Mouse (Mus musculus) liver, postnatal 0 days (tissue): ENCODE measurements around the gene Grin3a. TPM values are rescaled to one million over a fixed set of nuclear protein-coding genes. Genes with fewer than 3 reads are reported as not detected.

Source experiments
- ATAC-seq: fragments of 200-750 bp; cut with Nextera tagmentation; 2 replicates; pipeline ENCODE4 v1.8.0; 2017; ENCODE audit warnings: mild to moderate bottlenecking, moderate library complexity
- DNase-seq: peaks from one replicate; pipeline ENCODE4 v3.0.0-alpha.2; 2016
- H3K27ac ChIP-seq: fragments of 300-500 bp; sonication (generic); 2 replicates; pipeline ENCODE4 v1.5.1; 2014; ENCODE audit warnings: antibody characterized with exemption, moderate library complexity, mild to moderate bottlenecking, low read depth
- H3K27me3 ChIP-seq: fragments of 300-500 bp; sonication (generic); 2 replicates; pipeline ENCODE4 v1.6.1; 2014; ENCODE audit warnings: low read length, control low read depth, mixed read lengths; ENCODE audit not compliant: insufficient read depth
- H3K36me3 ChIP-seq: fragments of 300-500 bp; sonication (generic); replicated peaks from 2 replicates; pipeline ENCODE4 v1.6.1; 2014; ENCODE audit warnings: mild to moderate bottlenecking, control low read depth, low read length, moderate library complexity, mixed read lengths; ENCODE audit not compliant: insufficient read depth
- H3K4me1 ChIP-seq: fragments of 300-500 bp; sonication (generic); 2 replicates; pipeline ENCODE4 v1.6.1; 2014; ENCODE audit warnings: antibody characterized with exemption, mild to moderate bottlenecking, control low read depth; ENCODE audit not compliant: insufficient read depth
- H3K4me2 ChIP-seq: fragments of 300-500 bp; sonication (generic); 2 replicates; pipeline ENCODE4 v1.6.1; 2014; ENCODE audit warnings: low read depth, mild to moderate bottlenecking, low read length, moderate library complexity, mixed read lengths
- H3K4me3 ChIP-seq: fragments of 300-500 bp; sonication (generic); 2 replicates; pipeline ENCODE4 v1.5.1; 2014; ENCODE audit warnings: low read depth, low read length
- H3K9ac ChIP-seq: fragments of 300-500 bp; sonication (generic); replicated peaks from 2 replicates; pipeline ENCODE4 v1.6.1; 2014; ENCODE audit warnings: mild to moderate bottlenecking, moderate library complexity
- H3K9me3 ChIP-seq: fragments of 300-500 bp; sonication (generic); 2 replicates; pipeline ENCODE4 v1.6.1; 2016; ENCODE audit warnings: mild to moderate bottlenecking, control low read depth, low read length, mixed read lengths
- CTCF ChIP-seq: sonication (generic); IDR thresholded peaks from 2 replicates; pipeline ENCODE4 v1.5.1; 2016; ENCODE audit warnings: antibody characterized with exemption, low read depth
- EP300 ChIP-seq: IDR thresholded peaks from 2 replicates; pipeline ENCODE4 v1.6.1; 2016; ENCODE audit warnings: antibody characterized with exemption, low read depth, mild to moderate bottlenecking
- WGBS: fragments of 180-500 bp; shearing (Covaris S2); extraction: QIAGEN DNeasy Blood & Tissue Kit; methylation state at CpG from one replicate; pipeline ENCODE4 v1.1.7; 2014; ENCODE audit not compliant: insufficient replicate concordance; 5-methylcytosine and 5-hydroxymethylcytosine counted together
- polyA plus RNA-seq: library from polyadenylated mRNA; unstranded; fragments of >200 nt; fragmentation: Nextera tagmentation; extraction: Ambion mirVana; gene quantifications from 2 replicates; pipeline ENCODE4 v1.2.1, GENCODE M21; 2015

Gene Grin3a
- polyA plus RNA-seq, 1 experiment from 2014 or later, result not detected

DNA sequence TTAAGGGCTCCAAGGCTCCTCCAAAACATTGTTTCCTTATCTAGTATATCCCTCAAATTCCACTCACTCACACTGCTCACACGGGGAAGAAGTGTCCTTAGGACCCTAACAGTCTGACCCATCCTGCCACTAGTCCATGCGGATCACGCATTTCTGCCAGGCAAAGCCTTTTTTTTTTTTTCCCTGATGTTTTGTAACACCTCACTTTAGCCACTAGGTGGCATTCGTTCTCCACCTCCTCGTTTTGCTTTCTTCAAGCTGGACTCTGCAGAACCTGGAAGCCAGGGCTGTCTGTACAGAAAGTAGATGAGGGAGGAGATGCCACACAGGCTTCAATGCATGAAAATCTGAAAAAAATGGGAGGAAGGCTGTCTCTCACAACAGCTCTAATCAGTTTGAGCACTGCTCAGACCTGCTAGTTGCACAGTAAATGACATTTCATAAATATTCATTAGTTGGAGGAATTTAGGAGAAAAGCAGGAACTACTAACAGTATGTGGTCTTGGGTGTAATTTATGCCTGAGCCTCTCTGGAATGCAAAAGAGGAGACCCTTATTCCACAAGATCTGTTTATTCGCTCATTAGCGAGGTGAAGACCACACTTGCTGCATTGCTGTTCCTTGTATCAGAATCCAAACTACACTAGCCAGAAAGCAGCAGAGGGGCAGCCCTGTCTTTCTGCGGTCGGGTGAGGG lies 156.8 kb downstream of the Grin3a start:
- no peak overlapping the region for H3K9ac ChIP-seq
- H3K9me3 ChIP-seq, result no peaks in the 10 kb centered on the region
- no peak for ATAC-seq
- WGBS, result 24% methylated on average over 9 of the region's 9 CpGs
- H3K36me3 ChIP-seq, result no peaks in the 10 kb centered on the region
- H3K27ac ChIP-seq, result no peak overlapping the region
- H3K27me3 ChIP-seq, result no peaks in the 10 kb centered on the region
- H3K4me1 ChIP-seq, result no peaks in the 10 kb centered on the region
- H3K4me3 ChIP-seq, result no peak overlapping the region
- TF ChIP-seq EP300 (no peak), CTCF (peak; percentile 84)
- DNase-seq, result peak; percentile 39
- H3K4me2 ChIP-seq, result no peak overlapping the region

DNA sequence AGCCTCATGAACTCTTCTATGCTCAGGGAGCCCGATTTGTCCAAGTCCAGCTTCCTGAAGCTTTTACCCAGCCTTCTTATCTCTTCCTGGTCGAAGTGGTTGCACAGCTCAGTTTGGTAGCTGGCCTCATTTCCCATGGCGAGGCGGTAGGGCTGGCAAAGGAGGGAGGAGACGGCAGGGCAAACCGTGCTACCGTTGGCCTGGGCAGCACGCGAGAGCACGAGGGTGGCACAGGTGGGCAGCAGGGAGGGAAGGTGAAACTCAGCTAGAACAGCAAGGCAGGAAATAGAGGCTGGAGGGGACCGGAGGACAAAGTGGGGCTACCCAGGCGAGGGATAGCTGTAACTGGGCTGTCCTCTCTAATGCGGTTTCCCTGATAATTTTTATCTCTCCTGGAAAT lies 163.7 kb downstream of the Grin3a start, which contains the start of gene Ppp3r2:
TSS of gene Ppp3r2 (minus strand) at position 213 of the 400 bp plus-strand sequence.
- H3K27ac ChIP-seq, result no peak within 1 kb of the TSS
- H3K4me3 ChIP-seq, result no peak within 1 kb of the TSS
- no peak within 1 kb of the TSS for H3K4me2 ChIP-seq
- H3K9me3 ChIP-seq, result no peaks in the 10 kb centered on the region
- H3K9ac ChIP-seq, result no peak within 1 kb of the TSS
- H3K36me3 ChIP-seq, result no peaks in the 10 kb centered on the region
- ATAC-seq, result no peak
- H3K27me3 ChIP-seq, result no peaks in the 10 kb centered on the region
- no peaks in the 10 kb centered on the region for H3K4me1 ChIP-seq
- WGBS, result 78% methylated on average over 13 of the region's 13 CpGs
- no peak for DNase-seq
- TF ChIP-seq CTCF (no peak), EP300 (no peak)

DNA sequence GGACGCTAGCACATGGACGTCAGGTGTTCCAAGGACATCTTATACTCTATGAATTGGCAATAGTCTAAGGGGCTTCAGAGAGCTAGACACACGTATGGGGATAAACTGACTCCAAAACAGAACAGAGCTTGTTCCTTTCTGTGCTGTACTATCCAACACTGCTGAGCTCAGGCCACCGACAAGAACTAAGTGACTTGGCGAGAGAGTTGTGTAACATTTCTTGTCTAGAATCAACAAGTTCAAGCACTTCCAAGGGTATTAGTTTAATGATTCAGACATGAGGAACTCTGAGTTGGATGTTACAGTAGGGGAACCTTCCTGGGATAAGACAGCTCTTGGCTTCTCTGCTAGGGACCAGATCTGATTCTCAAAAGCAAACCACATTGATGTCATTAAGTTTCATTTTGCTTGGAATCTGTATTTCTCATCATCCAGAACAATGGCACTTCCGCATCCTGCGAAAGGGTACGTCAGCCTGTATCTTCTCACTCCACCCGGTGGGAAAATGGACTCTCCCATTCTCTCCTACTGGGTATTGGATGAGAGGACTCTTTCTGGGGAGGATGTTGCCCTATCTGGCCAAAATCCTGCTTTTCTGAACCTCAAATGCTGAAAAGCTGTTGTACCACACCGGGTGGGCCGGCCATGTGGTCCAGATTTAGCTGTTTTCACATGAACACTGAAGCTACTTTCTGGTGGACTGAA lies 165.2 kb downstream of the Grin3a start:
- Histone ChIP-seq H3K27ac (no peak overlapping the region), H3K4me1 (no peaks in the 10 kb centered on the region), H3K36me3 (no peaks in the 10 kb centered on the region), H3K4me2 (no peak overlapping the region), H3K9me3 (no peaks in the 10 kb centered on the region), H3K9ac (no peak overlapping the region), H3K4me3 (no peak overlapping the region), H3K27me3 (no peaks in the 10 kb centered on the region)
- ATAC-seq (no peak), DNase-seq (no peak)
- WGBS, result 77% methylated on average over 11 of the region's 11 CpGs
- TF ChIP-seq EP300 (no peak), CTCF (no peak)

DNA sequence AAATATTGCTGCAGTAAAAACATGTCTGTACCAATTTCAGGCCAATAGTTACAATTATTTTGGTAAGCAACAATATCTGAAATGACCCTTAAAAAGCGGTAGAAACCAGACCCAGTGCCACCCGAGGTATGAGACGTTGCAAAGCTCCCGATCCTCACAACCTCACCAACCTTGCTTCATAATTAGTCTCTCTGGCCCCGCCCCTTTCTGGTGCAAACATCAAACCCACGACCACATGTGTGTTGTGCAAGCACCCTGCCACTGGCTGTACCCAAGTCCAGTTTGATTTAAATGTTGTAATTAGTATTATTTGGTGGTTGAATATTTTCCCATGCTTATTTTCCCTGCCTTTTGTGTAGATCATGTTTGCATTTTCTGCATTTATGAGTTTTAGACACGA lies 168.8 kb downstream of the Grin3a start:
- H3K36me3 ChIP-seq, result no peaks in the 10 kb centered on the region
- DNase-seq (no peak), ATAC-seq (no peak)
- WGBS, result 44% methylated on average over 7 of the region's 7 CpGs
- no peak overlapping the region for H3K27ac ChIP-seq
- H3K27me3 ChIP-seq, result no peaks in the 10 kb centered on the region
- H3K4me2 ChIP-seq, result no peak overlapping the region
- H3K4me1 ChIP-seq, result no peaks in the 10 kb centered on the region
- H3K9me3 ChIP-seq, result no peaks in the 10 kb centered on the region
- TF ChIP-seq CTCF, result no peak
- TF ChIP-seq EP300, result no peak
- no peak overlapping the region for H3K4me3 ChIP-seq
- H3K9ac ChIP-seq, result no peak overlapping the region

DNA sequence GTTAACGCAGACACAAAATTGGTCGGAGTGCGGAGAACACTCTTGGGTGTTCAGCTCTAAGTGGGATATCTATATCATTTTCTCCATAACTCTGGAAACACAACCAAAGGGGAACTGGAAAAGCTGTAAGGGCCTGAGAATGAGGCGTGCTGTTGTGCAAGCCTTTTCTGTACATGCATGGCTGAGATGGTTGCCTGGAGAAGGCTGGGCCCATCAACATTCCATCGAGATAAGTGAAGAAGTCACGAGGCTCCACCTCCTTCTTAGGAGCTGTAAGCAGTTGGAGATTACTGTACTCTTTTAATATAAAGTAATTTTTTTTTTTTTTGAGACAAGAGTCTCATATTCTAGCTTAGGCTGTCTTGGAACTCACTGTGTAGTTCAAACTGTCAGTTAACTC lies 169.5 kb downstream of the Grin3a start:
- Histone ChIP-seq H3K9me3 (no peaks in the 10 kb centered on the region), H3K4me3 (no peak overlapping the region), H3K36me3 (no peaks in the 10 kb centered on the region), H3K4me1 (no peaks in the 10 kb centered on the region), H3K27ac (no peak overlapping the region), H3K4me2 (no peak overlapping the region), H3K27me3 (no peaks in the 10 kb centered on the region), H3K9ac (no peak overlapping the region)
- 79% methylated on average over 6 of the region's 6 CpGs for WGBS
- DNase-seq, result no peak
- no peak for TF ChIP-seq EP300
- TF ChIP-seq CTCF, result no peak
- ATAC-seq, result no peak

DNA sequence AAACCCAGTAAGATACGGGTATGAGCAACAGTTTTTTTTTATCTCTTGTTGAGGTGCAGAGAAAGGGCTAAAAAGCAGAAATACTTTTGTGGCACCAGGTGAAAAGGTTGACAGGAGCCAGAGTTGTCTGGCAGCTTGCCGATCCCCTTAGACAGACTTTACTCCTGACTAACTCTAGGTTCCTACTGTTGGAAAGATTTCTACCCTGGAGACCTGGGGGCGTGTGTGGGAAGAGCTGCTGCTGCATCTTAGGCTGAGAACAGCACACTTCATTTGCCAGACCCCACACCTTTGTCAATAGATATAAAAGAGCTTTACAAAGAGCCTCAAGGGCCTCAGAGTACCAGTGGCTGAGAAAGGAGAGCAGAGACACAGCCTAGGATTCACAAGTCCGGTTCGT lies 180.7 kb downstream of the Grin3a start:
- Histone ChIP-seq H3K9ac (no peak overlapping the region), H3K27me3 (no peaks in the 10 kb centered on the region), H3K4me1 (no peaks in the 10 kb centered on the region), H3K4me2 (no peak overlapping the region), H3K4me3 (no peak overlapping the region), H3K9me3 (no peaks in the 10 kb centered on the region), H3K27ac (no peak overlapping the region), H3K36me3 (peaks cover 10% of the 10 kb centered on the region)
- TF ChIP-seq CTCF, result no peak
- no peak for TF ChIP-seq EP300
- ATAC-seq (no peak), DNase-seq (no peak)
- 79% methylated on average over 5 of the region's 5 CpGs for WGBS
